Mouse (Mus musculus) gonadal fat pad, adult 2 months (tissue): ENCODE results near the gene Dirc2. TPM values are rescaled to one million over a fixed set of nuclear protein-coding genes. Genes with fewer than 3 reads are reported as not detected.

Experiments
- DNase-seq: peaks from one replicate; pipeline ENCODE4 v3.0.0-alpha.2; 2012; ENCODE audit warnings: low read depth
- polyA plus RNA-seq: library from polyadenylated mRNA; depleted of rRNA; stranded (reverse); fragments of >200 nt; gene quantifications from 2 replicates; pipeline ENCODE4 v1.2.3, GENCODE M21; 2012; rRNA removed

Gene Dirc2
- 28.3 and 31.0 TPM in 2 replicates for polyA plus RNA-seq

DNA sequence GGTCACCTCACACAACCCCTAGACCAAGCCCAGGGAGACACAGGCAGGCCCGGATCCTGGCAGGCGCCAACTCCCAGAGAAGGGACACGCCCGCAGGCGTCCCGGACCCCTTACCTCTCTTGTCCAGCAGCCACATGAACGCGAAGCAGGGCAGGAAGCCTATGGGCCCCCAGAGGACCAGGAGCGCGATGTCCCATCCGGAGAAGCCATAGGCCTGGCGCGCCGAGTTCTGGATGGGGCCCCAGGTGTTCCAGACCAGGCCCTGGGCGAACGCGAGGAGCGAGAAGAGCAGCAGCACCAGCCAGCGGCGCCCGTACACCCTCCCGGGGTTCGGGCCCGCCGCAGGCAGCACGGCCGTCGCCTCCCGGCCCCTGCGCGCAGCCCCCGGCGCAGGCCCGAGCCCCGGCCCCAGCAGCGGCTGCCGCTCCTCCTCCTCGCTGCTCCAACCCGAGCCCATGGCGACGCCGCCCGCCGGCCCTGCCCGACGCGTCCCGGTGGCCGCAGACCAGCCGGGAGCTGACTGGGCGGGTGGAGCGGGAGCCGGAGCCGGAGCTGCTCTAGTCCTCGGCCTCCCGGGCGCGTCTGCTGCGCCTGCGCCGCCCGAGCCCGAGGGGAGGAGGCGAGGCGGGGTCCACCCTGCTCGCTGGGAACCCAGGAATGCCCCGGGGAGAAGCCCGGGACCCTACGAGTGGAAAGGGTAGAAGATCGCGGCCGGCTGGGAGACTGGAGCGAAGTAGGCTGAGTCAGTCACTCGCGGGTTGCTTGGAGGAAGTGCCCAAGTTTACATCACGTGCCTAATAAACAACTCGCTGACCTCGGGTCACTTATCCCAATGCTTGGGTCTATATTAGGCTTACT, at the start of gene Dirc2:
Gene Dirc2, minus strand, starts transcription at position 572 of the 858 bp plus-strand sequence.
- DNase-seq = no peak

- no peak for DNase-seq
Observed at GRCm38 (mm10) chr16:35817255-35818089, 48.3 kb upstream of the Dirc2 start.

DNA sequence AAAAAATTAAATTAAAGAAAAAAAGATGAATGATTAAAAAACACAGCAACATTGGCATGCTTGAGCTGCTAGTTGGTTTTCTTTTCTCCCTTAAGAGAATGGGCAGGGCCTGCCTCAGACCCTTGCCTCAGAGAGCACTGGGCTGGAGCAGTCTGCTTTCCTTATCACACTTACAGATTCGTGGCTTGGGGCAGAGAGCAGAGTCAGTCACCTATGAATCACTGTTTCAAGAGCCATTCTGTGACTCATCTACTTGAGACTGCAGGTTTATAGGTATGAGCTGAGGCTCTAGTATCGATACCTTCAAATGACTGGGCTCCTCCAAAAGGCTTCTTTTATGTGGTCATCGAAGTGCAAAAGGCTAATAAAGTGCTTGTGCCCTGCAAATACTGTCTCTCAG, 44.0 kb upstream of the Dirc2 start:
- no peak for DNase-seq

DNA sequence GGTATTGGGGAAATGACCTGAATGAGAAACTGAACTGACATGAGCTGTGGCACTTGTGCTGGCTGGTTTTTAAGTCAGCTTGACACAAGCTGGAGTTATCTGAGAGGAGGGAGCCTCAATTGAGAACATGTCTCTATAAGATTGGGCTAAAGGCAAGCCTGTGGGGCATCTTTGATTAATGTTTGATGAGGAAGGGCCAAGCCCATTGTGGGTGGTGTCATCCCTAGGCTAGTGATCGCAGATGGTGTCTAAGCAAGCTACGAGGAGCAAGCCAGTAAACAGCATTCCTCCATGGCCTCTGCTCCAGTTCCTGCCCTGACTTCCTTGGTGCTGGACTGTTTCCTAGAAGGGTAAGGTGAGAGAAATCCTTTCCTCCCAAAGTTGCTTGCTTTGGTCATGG, 39.7 kb upstream of the Dirc2 start:
- DNase-seq = no peak

- DNase-seq = peak; percentile 9
Observed at GRCm38 (mm10) chr16:35807663-35807992, 38.5 kb upstream of the Dirc2 start.

GRCm38 (mm10) chr16:35806973-35807662, 38.0 kb upstream of the Dirc2 start:
- peak; percentile 14 for DNase-seq

- DNase-seq = no peak
Observed at GRCm38 (mm10) chr16:35803723-35804122, 34.6 kb upstream of the Dirc2 start.

- no peak for DNase-seq
Observed at GRCm38 (mm10) chr16:35802163-35802562, 33.0 kb upstream of the Dirc2 start.

DNA sequence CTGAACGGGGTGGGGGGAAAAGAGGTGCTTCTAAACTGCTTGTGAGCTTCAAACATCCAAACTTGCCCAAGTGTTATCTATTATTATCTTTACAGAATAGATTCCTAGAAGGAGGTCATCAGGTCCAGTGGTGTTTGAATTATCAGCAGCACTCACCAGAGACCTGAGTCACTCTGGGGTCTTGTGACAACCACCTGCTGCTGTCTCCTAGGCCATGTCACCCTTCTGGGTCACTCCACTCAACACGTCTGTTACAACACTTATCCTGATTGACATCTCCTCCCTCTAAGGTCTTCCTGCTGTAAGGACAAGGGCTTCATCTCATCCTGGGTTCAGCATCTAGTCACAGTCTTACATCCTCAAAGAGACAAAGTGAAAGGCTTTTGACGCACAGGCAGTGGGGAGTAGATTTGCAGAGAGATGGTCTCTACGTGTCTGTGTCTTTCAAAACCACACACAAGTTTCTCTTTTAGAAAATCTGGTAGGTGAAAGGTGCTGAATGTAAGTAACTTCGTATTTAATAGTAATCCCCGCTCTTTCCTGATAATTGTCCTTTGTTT, 22.9 kb upstream of the Dirc2 start:
- DNase-seq = no peak

DNA sequence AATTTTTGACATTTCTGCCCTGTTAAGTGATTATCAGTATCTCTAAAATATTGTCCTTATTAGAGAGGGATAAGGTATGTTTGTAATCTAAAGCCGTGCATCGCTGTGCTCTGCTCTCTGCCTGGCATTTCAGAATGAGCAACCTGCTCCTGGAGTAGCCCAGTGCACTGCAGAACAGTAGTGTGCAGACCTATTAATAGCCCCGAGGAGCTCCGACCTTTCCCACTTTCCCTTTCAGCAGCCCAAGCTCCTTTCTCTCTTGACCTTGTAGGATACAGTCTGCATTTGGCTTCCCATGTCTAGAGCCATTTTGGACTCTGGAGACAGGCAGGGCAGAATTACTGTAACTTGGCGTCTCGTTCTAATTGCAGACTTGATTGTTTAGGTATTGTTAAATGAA, 19.2 kb upstream of the Dirc2 start:
- DNase-seq = no peak

GRCm38 (mm10) chr16:35787568-35788189, 18.5 kb upstream of the Dirc2 start:
- no peak for DNase-seq

DNA sequence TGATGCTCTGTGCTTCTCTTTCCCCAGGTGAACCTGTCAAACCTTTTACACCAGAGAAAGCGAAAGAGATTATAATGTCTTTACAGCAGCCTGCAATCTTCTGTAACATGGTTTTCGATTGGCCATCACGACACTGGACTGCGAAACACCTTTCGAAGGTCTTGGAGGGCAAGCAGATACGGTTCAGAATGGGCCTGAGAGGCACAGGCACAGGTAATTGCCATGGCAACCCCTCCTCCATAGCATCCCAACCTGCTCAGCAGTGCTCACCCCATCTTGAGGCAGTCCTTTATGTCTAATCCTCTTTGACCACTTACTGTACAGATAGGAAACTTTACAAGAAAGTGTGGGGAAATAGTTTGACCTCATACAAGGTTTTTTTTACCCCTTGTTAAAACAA, 18.0 kb upstream of the Dirc2 start:
- DNase-seq = no peak

DNA sequence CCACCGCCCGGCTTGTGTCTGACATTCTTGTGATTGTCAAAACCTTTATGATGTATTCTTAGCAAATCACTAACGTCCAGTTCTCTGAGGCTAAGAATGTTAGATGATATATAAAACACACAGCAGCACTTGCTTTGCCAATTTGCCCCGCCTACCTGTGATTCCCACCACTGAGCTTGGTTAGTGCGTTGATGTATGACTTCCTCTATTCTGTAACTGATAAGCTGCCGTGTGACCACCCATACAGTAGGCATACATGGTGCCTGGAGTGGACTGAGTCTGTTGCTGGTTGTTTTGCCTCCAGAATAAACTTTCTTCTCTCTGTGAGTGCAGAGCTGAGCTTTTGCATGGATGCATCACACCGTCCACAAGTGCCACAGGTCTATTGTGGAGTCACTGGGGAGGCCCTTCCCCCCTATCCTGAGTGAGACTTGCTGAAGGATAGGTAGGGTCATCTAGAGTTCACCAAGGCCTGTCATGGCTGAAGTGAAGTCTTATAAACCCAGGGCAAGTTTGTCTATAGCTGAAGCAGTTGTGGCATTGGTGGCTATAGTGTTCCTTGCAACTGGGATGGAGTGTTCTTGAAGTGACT, 15.1 kb upstream of the Dirc2 start:
- DNase-seq = no peak

DNA sequence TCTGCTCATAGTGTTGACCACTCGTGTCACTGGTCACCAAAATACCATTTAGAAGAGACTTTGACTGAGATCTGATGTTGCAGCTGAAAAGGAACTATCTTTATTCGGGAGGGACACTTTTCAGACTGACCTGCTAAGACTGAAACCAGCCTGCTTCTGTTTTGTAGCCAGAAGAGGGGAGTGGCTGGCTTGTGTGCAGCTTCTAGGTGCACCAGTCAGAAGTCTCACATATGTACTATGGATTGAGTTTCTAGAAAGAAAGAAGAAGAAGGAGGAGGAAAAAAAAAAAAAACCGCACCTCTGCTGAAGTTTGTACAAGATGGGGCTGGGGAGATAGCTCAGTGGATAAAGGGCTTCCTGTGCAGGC, 14.0 kb upstream of the Dirc2 start:
- DNase-seq = no peak

- no peak for DNase-seq
Observed at GRCm38 (mm10) chr16:35782451-35783206, 13.5 kb upstream of the Dirc2 start.

DNA sequence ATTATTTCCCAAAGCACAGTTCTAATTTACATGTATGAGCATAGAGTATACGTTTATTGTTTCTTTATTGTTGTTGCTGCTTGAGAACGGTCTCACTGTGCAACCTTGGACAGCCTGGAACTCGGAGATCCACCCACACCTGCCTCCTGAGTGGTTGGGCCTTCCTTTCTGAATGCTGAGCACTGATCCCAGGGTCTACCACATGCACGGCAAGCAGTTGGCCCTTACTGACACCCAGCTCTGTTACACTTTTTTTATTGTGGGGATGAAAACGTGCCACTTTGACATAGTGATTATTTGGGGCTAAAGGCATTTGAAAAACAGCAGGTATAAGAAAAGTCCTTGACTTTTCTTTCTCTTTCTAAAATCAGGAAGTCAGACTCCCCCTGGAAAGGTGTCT, 12.5 kb upstream of the Dirc2 start:
- DNase-seq = no peak

- no peak for DNase-seq
Observed at GRCm38 (mm10) chr16:35781096-35781495, 11.9 kb upstream of the Dirc2 start.

DNA sequence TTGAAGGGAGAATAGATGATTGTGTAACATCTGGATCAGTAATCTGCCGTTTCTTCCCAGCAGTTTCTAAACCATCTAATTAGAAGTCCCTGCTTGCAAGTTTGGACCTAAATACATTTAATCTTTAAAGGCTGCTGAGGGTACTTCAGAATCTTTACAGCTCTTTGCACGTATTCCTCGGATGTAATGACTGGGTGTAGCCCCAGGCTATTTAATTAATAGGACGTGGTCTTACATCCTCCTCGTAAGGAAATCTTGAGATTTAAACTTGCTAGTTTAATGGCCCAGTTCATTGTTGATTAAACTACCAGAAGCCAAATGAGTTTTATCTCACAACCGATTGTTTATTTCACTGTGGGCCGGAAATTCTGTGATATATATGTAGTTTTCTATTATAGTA, 10.5 kb upstream of the Dirc2 start:
- DNase-seq = no peak

DNA sequence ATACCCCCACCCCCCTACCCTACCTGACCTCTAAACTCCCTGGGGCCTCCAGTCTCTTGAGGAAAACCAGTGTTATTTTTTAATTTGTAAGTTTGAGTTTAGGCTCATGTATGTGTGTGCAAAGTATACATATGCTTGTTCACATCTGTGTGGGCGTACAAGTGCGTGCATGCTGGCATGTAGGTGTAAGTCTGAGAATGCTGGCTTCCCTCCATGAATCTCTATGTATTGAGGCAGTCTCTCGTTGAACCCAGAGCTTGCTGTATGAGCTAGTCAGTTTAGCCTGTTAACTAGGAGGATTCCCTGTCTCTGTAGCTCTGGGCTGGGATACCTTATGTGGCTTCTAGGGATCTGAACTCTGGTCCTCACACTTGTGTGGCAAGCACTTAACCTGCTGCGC, 8.6 kb upstream of the Dirc2 start:
- DNase-seq = no peak

DNA sequence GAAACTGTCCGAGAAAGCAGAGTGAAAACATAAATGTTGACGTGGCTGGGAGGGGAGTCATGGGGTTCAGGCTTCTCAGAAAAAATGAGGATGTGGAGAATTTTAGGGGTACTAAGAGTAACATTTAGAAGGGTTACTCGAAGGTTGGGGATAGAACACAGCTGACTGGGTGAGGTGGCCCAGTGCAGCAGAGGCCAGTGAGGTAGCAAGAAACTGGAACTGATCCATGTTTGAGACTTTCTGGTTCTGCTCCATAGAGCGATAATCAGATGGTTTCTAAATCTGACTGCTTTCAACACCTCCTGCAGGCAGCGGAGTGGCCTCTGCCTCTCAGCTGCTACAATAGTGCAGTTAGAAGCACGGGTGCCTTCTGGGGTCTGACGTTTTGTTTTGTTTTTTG, 7.6 kb upstream of the Dirc2 start:
- no peak for DNase-seq

DNA sequence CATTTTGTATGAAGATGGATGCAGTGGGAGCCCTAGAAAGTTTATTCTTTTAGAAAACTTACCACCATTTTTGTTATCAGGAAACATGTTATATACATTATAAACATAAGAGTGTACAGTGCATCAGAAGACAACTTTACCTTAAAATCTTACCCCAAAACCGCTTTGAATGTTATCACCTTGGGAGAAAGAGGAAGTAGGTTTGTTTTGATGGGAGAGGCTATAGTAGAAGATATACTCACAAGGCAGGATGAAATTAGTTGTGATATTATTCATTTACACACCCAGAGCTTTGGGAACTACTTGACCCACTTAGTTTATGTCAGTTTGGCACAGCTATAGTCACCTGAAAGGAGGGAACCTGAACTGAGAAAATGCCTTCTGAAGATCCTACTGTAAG, 6.7 kb upstream of the Dirc2 start:
- no peak for DNase-seq
